Mouse (Mus musculus): Measurements from ENCODE around the gene Lin37.

Gene Lin37

GRCm38 (mm10) chr7:30552102-30553020, 7.3 kb downstream of the Lin37 start, which contains the start of the genes Hspb6 and Proser3:
Gene Hspb6, plus strand, starts transcription at chr7:30552178.
Gene Proser3, minus strand, starts transcription at chr7:30552299.
- DNase-seq (ENCODE audit: low spot score): peak; percentile 91

GRCm38 (mm10) chr7:30551445-30552101, 8.1 kb downstream of the Lin37 start:
- no peak for DNase-seq (ENCODE audit: low spot score)

- no peak for DNase-seq (ENCODE audit: low spot score)
These were observed 9.0 kb downstream of the Lin37 start for GRCm38 (mm10) chr7:30550603-30551002.

- no peak for DNase-seq (ENCODE audit: low spot score)
These were observed 9.8 kb downstream of the Lin37 start for GRCm38 (mm10) chr7:30549880-30550279.

- DNase-seq (ENCODE audit: low spot score): no peak
These were observed 15.3 kb downstream of the Lin37 start for GRCm38 (mm10) chr7:30544327-30544726.

DNA sequence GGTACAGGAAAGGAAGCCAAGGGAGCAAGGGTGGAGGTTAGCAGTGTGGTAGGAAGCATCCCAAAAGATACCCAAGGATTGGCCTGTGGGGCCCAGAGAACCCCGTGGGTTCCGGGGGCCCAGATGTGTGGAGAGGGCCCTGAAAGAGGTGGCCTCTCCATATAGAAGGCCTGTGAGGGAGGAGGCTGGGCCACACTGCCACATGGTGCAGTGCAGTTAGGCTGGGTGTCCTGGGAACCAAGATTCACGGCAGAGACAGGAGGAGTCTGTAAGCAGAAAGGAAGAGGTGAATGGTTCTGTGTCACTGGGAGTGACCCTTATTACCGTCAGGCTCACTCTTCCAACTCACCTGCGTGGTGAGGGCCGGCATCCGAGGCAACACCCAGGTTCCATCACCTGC, 19.1 kb downstream of the Lin37 start:
- DNase-seq (ENCODE audit: low spot score): no peak

GRCm38 (mm10) chr7:30534633-30535577, 24.7 kb downstream of the Lin37 start, which contains the start of gene Arhgap33:
Gene Arhgap33, minus strand, starts transcription at chr7:30535060.
- DNase-seq (ENCODE audit: low spot score): peak; percentile 88

DNA sequence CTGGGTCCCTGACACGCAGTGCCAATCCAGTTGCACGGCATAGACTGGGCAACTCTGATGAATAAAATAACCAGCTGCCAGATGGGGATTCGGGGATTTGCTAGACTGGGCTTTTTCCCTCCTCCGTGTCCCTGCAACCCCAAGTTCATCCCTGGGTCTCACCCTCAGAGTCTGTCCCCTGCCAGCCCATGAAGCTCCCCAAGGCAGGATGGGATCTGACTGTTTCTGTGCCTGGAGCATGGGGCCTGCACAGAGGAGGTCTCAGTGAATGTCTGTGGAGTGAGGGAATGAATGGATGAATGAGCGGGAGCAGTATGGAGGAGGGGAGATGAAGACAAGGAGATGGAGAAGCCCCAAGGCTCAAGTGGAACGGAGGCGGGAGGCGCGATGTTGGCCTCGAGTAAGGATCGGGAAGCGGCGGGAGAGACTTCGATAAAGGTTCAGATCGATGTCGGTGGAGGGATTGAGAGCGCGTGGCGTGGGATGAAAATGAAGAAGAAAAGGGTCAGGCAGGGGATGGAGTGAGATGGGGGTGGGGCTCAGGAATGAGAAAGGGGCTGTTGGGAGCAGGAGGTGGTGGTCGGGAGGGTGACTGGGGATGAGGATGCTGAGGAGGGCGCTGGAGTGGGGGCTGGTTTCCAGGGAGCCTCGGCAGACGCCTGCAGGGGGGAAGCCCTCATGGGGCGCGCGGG, 25.6 kb downstream of the Lin37 start:
- DNase-seq (ENCODE audit: low spot score): no peak

DNA sequence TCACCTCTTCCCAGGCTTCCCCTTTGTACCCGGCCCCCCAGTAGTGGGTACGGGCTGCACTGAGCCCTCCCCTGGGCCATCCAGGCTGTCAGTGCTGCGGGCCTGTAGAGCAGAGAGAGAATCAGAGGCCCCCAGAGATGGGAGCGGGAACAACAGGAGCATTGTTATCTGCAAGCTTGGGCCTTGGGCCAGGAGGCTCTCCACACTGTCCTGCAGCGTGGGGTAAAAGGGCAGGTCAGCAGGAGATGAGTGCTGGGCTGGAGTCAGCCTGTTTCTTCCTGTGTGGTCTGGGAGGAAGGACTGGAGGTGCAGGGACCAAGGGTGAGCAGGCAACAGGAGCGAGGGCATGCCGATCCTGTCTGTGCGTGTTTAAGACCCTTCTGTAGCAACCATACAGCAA, 26.7 kb downstream of the Lin37 start:
- no peak for DNase-seq (ENCODE audit: low spot score)

DNA sequence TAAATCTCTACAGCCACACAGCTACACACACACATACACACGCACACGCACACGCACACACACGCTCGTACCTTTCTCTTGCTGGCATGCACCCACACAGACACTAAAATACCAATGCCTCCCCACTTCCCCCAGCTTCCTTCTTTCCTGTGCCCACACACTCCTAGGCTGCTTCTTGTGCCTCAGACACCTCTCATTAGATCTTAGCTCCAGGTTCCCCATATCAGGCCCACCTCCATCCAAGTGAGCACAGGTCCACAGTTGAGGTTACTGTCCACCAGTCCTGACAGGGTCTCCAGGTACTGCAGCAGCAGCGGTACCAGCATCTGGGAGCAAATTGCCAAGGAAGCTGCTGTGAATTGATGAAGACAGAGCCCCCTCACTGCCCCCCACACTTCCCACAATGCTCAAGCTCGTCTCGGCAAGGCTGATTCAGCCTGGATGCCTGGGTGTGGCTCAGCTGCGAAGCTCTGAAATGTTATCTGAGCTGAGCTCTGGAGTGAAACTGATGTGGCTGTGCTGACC, 28.3 kb downstream of the Lin37 start:
- DNase-seq (ENCODE audit: low spot score): no peak

GRCm38 (mm10) chr7:30526981-30527380, 32.7 kb downstream of the Lin37 start:
- DNase-seq (ENCODE audit: low spot score): no peak

GRCm38 (mm10) chr7:30526399-30526798, 33.2 kb downstream of the Lin37 start:
- DNase-seq (ENCODE audit: low spot score): no peak

DNA sequence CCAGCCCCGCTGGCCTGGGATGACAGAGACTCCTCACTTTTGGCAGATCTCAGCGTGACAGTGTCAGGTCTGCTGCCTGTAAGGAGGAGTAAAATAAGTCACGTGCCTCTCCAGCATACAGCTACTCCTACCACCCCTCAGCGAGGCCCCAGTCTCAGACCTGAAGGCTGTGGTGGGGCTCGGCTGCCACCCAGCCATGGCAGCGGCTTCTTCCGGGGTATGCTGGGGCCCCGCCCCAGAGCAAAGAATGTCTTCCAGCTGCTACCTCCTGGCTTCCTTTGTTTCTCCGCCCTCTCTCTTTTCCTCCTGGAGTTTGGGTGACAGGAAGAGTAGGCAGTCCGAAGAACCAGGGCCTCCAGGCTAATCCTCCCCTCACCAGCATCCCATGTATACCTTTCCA, 33.7 kb downstream of the Lin37 start:
- DNase-seq (ENCODE audit: low spot score): no peak

DNA sequence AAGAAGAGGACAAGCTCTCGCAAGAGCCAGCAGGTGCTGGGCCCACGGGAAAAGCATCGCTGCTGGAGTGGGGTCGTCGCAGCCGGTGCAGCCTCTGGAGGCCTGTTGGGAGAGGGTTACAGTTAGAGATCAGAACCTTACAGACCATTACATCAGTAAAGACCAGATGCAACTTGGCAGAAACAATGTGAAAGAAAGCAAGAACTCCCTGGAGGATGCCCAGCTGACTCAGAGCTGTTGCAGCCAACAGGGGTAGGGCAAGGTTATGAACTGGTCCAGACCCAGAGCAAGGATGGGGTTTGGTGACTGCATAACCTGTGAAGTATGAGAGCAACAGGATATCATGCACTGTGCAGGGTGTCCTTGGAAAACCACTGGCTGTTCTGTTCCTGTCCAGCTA, 35.2 kb downstream of the Lin37 start:
- DNase-seq (ENCODE audit: low spot score): no peak

GRCm38 (mm10) chr7:30522871-30523270, 36.8 kb downstream of the Lin37 start:
- DNase-seq (ENCODE audit: low spot score): no peak

GRCm38 (mm10) chr7:30520856-30521255, 38.8 kb downstream of the Lin37 start:
- DNase-seq (ENCODE audit: low spot score): no peak

- no peak for DNase-seq (ENCODE audit: low spot score)
These were observed 39.2 kb downstream of the Lin37 start for GRCm38 (mm10) chr7:30520396-30520795.

DNA sequence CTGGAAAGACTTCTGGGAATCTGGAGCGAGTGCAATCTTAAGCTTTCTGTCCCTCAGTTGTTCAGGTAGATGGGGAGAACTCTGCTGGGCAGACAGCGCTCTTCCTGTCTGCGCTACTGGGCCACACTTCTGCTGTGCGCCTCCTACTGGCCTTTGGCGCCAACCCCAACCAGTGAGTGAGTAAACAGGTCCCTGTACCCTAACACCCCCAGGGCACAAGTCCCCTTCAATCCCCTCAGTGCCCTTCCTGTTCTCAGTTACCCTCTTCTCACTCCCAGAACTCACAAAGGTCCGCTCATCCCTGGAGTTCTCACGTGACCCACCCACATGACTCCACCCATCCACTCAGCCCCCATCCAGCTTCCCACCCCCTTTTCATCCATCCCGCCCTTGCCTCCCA, 41.3 kb downstream of the Lin37 start:
- DNase-seq (ENCODE audit: low spot score): no peak

- DNase-seq (ENCODE audit: low spot score): no peak
These were observed 44.5 kb downstream of the Lin37 start for GRCm38 (mm10) chr7:30515003-30515760.

- DNase-seq (ENCODE audit: low spot score): no peak
These were observed 51.6 kb downstream of the Lin37 start for GRCm38 (mm10) chr7:30508061-30508460.
